Mouse (Mus musculus) cerebellum, postnatal 10 days (tissue): ENCODE measurements around the gene Slc16a3.

ENCODE experiments used
- DNase-seq, 2 experiments: peaks; one replicate each; pipeline ENCODE4 v3.0.0; 2021; ENCODE audit warnings: mixed read lengths in 2 of 2

The Slc16a3 gene

DNA sequence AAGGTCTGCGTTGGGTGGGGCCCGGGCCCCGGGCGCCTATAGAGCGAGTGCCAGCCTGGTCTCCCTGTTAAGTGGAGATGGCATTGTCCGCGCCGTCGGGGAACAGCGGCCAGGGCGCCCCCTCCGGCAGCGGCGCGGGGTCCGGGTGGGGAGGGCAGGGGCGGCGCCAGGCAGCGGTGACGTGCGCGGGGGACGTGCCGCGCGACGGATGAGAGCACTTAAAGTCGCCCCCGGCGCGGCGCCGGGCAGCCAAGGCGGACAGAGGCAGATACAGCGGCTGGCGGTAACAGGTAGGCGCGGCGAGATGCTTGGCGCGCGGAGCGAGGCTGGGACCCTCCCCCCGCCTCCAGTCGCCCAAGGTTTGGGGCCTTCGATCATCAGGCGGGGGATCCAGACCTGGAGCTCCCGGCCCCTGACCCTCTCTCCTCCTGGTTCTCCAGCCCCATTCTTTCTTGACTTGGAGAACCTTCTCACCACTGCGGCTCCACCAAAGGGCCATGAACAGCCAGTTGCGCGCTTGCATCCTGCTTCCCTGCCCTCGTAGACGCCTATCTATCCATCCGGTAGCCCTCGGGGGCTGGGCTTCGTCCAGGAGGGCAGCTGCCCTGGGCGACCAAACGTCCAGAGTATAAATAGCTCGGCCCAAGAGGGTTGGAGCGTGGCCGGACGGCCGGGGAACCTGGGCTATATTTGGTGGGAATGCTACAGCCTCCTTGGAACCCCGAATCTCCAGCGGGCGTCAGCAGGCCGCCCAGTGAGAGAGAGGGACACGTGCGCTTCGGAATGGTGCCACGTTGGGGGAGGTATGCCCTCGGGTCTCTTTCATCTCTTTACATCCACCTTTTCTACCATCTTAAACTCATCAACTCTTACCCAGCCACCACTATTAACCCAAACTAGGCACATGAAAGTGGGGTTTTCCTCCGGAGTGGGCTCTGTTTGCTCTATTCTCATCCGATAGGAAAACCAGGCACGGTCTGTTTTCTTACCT lies 876 bp downstream of the Slc16a3 start:
- peak in 1 of 2 experiments; percentile 39 for DNase-seq

DNA sequence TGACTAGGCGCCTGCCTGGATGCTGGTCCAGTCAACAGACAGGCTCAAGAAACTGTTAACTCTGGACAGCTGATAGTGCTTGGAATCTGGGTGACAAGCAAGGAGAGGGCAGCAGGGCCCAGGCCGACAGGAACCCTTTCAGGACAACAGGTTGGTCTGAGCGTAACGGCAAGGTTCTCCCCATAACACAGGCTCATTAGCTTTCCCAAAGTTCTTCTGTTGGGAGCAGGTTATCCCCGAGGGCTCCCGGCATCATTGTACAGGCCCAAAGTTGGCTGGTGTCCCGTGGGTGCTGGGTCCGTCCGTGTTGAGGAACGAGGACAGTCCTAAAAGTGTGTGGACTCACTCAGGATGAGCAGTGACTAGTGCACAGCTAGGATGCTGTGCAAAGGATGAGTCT lies 1.6 kb downstream of the Slc16a3 start:
- DNase-seq: peak in 1 of 2 experiments; percentile 29

DNA sequence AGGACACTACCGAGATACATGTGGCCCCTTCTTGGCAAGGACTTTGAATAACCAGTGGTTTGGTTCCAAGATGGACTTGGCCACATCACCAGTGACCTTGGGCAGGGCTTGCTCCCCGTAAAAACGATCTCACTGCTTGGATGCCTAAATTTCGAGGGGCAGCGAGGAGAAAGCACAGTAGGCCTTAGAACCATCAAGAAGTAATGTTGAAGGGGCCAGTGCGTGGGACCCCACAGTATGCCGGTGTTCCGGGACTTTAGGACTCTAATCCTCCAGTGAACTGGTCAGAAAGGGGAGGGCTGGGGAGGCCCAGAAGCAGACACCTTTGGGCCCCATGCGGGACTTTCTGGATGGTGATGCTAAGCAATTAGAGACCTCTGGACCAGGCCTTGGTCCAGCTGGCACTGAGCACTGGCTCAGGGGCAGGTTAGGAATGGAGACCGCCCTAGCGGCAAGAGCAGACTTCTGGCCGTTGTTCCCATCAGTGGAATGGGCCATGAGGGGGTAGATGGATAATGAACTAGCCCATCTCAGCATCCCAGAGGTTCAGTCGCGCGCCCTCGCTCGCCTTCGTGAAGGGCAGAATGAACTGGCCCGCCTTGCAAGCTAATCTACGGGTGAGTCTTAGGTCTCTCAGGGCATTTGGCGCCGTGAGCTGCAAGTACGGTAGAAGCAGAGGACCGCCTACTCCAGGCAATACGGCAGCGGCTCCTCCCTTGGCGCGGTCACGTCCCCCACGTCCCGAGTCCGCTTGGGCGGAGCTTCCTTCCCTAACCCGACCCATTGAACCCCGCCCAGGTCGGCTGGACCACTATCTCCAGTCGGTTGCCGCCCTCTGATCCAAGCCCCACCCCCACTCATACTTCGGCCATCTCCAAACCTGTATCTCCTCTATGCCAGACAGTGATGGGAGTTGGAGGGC lies 2.3 kb downstream of the Slc16a3 start:
- peak; percentile 93 to 95 for DNase-seq

DNA sequence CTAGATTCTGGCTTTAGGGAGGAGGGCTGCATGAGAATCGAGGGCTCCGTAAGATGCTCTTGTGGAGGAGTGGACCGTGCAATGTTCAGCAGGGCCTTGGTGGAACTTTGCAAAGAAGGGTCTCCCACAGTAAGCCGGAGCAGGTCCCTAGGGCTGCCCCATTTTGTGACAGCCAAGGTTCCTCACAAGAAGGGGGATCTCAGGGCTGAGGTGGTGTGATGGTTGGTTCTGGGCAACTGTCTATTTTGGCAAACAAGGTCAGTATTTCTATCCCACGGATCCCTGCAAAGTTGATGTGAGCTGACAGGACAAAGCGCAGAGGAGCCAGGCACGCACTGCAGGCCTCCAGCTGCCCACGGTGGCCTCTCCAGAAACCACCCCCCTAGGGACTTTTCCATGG lies 3.0 kb downstream of the Slc16a3 start:
- DNase-seq: peak; percentile 68 to 69

DNA sequence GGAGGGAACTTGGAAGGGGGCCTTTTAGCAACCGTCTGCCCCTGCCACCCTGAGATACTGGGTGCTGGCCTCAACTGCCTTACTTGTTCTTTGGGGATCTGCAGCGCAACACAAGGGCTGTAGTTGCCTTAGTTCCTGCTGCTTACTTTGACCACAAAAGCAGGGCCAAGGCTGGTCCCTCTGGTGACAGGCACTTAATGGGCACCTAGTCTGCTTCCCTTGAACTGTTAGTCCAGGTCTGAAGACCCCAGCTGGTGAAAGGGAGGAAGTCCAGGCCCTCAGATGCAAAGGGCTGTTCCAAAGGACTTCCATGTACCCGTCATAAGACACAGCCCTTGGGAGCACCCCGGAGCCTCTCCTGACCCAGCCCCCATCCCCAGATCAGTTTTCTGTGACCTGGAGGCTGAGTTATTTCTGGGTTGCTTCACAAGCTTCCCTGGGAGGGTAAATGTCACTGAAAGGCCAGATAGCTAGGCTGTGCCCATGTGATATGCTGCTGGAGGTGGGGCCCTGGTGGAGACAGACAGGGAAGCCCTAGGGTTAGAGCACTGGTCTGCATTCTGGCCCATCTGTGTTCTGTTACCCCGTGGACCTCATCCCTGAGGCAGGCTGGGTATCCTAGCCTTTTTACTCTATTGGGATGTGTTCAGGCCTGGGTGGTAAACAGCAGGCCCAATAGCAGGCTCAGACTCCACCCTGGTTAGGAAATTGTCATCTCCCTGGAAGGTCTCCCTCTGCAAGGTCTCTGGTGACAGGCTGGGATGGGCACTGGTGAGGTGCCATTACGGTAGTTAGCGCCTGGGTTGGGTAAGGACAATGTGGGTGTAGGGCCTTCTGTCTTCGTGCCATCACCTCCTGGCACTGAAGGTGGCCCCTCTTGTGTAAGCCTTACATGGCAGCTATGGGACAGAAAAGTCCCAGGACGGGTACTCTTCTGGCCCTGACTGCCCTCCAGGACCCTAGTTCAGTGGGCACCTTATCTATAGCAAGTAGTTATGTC lies 3.8 kb downstream of the Slc16a3 start:
- no peak for DNase-seq

DNA sequence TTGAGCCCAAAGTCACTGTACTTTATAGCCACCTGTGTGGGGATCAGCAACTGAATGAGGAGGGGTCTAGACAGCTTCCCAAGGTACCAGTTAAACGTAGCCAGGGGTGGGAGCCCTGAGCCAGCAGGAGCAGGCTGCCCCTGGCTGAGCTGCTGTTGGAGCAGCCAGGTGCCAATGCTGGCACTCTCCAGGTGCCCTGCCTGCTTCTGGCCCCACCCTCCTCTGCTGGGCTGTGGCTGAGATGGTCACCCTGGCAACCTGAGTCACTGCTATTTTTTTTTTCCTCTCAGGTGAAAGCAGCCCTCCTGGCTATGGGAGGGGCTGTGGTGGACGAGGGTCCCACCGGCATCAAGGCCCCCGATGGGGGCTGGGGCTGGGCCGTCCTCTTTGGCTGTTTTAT lies 6.7 kb downstream of the Slc16a3 start:
- DNase-seq: no peak

DNA sequence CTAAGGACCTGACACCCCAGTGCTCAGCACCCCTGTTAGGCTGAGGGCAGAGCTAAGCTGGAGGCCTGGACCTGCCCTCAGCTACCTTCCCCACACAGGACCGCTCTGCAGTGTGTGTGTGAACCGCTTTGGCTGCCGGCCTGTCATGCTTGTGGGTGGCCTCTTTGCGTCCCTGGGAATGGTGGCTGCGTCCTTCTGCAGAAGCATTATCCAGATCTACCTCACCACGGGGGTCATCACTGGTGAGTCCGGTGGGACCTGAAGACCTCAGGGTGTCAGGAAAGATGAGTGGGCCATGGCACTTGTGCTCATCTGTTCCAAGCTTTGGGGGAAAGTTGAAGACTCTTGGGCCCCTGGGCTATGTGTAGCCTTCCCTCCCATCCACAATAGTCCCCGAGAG lies 7.4 kb downstream of the Slc16a3 start:
- no peak for DNase-seq

DNA sequence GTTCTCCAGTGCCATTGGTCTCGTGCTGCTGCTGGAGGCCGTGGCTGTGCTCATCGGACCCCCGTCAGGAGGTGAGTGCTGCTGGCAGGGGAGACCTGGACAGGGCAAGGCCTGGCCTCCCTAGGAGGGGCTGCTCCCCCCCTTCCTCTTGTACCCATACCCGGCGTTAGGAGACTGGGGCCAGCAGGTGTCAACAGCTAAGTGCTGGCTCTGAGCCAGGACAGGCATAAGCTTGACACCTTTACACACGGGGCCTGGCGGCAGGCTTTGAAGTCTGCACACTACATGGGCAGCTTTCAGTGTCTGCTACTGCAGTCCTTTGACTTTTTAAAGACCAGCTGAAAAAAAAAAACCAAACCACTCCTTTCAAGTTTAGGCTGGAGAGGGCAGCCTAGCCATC lies 8.8 kb downstream of the Slc16a3 start:
- peak; percentile 38 to 42 for DNase-seq

DNA sequence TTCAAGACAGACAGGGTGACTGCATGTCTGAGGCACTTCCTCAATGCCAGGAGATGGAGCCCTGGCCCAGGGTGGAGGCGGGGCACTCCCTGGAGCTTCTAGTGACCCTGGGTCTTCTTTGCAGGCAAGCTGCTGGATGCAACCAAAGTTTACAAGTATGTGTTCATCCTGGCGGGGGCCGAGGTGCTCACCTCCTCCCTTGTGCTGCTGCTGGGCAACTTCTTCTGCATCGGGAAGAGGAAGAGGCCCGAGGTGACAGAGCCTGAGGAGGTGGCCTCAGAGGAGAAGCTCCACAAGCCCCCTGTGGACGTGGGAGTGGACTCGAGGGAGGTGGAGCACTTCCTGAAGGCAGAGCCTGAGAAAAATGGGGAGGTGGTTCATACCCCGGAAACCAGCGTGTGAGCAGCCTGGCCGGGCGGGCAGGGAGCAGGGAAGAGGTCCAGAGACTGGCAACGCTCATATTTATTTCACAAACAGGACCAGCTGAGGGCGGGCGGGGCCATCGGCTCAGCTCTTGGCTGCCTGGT lies 9.5 kb downstream of the Slc16a3 start:
- peak in 1 of 2 experiments; percentile 18 for DNase-seq

DNA sequence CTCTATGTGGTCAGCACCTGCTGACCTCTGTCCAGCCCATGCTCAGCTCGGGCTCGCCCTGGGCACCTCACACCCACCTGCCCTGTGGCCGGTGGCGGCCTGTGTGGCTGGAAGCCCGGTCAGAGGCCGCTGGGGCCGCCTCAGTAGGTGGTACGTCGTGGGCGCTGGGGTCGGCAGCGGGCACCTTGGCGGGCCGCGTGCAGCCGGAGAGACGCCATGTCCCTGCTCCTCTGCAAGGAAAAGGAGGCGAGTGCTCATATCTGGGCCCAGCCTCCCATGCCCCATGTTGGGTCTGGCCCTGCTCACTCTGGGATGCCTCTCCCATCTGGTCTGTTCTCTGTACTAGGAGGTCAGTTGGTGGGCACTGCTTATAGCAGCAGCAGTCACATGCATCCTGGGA lies 10.8 kb downstream of the Slc16a3 start:
- DNase-seq: peak in 1 of 2 experiments; percentile 15

DNA sequence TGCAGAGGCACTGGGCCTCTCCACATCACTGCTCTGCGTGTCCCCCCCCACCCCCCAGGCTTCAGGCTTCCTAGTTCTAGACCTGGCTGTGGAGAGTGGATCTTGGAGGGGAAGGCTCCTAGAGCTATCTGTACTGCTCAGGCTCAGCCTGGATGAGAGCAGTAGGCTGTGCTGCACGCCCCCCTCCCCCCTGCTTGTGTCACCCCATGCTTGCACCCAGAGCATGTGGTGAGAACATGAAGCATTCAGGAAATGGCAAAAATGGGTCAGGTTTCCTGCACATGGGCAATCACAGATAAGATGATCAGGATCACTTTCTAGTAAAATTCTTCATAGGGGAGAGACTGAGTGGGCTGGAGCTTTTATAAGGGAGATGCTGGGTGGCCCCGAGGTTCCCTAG lies 11.3 kb downstream of the Slc16a3 start:
- DNase-seq: no peak

DNA sequence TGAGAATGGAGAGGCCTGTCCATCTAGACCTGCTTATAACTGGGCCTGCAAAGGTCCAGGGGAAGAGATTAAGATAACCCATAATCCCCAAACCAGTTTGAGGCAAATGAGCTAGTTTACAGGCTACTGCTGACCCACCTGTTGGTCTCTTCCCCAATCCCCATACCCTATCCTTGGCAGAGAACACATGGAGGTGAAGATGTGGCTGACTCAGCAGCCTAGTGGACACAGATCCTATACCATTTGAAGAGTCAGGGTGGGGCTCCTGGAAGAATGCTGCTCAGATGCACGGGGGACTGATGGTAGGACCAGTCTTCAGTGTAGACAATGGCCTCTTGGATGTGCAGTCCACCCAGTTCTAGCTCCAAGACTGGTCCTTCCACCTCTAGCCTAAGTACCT lies 12.0 kb downstream of the Slc16a3 start:
- no peak for DNase-seq

DNA sequence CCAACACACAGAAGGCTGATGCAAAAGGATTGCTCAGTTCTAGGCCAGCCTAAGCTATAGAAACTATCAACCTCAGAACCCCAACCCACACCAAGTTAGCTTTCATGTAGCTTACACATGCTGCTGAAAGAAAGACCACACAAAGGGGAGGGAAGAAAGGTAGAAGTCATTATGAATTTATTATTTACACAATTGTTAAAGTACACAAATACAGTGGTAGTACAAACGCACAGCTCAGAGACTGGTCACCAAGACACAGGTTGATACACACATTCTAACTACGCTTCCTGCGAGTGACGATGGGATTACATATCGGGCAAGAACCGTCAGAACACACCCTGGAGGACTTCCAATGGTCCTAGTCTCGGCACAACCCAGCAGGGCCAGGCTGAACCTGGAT lies 13.3 kb downstream of the Slc16a3 start:
- DNase-seq: no peak

DNA sequence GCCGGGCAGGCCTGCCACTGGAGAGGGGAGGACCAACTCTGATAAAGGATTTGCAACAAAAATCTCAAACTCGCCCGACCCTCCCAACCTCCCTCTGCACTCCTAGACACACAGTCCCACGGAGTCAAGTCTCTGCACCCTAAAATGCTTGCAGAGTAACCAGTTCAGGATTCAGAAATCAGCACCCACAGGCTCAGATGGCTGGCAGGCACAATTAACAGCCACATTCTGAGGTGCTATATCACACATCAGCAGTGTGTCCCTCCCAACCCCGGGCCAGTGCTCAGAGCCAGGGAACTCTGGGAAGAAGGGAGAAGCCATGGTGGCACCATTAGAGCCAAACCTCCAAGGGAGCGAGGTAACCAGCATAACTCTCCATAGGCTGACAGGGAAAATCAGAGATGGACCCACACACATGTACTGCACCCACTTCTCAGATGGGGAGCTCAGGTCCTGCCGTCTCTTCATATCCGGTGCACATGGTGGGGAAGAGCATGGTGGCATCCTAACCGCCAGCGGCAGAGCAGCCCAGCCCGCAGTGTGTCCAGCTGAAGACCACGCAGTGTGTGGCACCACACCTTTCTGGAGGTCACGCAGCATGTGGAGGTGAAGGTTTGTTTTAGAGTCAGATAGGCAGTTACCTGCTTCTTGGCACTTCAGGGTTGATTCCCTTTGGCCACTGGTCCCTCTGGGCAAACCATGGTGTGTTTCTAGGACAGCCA lies 13.9 kb downstream of the Slc16a3 start:
- DNase-seq: no peak

DNA sequence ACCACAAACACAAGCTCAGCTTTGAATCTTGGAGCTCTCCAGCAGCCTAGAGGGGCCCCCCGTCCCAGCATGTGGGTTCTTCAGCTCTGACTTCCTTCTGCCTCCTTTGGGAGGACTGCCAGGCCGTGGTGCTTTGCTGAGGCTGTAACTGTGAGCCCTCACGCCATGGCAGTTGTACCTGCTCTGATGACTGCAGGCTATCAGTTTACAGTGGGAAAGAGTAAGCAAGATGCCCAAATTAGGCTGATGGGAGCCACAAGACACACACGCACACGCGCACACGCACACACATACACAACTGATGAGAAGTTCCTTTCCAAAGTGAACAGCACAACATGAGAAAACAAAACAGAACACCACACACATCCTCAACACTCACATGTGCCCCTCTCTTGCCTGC lies 14.6 kb downstream of the Slc16a3 start:
- DNase-seq: peak in 1 of 2 experiments; percentile 16

DNA sequence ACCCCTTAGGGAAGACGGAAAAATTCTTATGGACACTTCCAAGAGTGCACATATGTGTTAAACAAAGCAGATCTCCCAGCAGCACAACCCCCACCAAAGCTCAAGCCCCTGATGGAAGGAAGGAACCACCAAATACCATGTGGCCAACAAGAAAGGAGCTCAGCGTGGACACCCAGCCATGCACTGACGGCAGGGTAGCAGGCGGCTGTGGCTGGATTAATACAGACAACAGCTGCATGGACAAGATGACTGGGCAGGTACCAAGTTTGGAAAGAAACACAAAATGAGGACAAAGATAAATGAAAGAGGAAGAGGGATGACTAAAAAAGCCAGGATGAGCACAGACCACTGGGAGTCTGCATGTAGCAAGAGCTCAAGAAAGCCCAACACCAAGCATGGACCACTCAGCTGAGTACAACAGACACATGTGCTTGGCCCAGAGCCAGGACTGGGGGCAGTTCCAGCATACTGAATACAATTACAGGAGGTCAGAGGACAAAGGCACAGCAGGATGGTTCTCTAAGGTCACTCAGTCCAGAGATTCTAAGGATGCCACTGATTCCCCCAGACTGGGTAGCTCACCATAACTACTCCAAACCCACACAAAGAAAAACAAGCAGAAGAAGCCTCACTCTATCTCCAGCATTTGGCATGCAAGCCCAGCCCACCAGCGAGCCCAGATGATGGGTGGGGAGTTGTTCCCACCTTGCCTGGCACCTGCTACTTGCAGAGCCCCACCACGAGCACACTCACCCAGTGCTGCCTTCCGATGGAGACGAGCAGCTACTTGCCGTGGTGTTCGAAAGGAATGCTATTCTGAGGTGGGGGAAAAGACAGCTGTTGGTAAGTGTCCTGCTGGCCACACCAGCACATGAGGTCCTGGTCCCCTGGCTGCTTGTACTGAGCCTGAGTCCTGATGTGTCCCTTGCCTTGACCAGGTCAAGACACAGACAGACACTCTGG lies 16.2 kb downstream of the Slc16a3 start:
- DNase-seq: peak in 1 of 2 experiments; percentile 45

DNA sequence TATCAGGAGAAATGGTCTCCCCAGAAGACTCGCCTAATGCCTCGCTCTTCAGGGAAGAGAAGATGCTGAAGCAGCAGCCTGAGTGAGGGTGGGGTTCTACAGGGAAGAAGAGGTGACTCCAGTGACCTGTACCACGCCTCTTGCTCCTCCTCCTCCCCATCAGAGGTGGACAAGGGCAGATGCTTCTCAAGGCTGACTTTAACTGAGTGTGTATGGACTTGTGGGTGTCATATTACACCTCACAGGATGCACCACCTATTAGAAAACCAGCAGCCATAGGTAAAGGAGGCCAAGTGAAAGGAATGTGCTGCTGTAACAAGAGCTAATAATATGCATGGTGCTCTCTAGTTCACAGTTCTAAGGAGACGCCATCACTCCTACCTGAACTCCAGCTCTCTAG lies 17.3 kb downstream of the Slc16a3 start:
- DNase-seq: no peak

DNA sequence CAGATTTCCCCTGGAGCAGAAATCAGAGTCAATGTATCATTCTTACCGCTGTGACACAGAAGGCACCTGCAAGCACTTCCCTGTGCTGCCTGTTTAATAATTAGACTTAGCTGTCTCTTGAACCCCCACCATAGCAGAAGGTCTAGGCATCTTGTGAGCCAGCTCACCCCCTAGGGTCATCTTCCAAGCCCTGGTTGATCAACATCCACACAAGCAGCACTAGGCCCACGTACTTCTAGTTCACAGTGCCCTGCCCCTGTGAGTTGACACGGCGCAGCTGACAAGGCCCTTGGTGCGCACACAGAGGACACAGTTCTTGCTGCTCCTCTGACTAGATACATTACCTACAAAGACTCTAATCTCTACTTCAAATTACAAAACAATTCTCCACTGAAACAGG lies 21.5 kb downstream of the Slc16a3 start:
- no peak for DNase-seq

DNA sequence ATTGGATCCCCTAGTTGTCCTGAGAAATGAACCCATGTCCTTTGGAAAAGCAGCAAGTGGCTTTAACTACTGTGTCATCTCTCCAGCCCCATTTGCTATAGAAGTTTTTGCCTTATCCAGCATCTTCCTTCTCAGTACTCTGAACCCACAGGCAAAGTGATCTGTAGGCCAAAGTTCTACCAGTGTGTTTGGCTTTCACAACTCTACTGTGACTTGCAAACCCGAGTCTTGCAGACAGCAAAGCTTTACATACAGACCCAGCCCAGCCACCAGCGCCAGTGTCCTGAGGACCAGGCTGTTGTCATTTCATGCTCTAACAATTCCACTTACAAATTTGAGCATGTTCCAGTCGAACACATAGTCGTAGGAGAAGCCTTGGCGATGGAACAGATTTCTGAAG lies 23.0 kb downstream of the Slc16a3 start:
- no peak for DNase-seq

DNA sequence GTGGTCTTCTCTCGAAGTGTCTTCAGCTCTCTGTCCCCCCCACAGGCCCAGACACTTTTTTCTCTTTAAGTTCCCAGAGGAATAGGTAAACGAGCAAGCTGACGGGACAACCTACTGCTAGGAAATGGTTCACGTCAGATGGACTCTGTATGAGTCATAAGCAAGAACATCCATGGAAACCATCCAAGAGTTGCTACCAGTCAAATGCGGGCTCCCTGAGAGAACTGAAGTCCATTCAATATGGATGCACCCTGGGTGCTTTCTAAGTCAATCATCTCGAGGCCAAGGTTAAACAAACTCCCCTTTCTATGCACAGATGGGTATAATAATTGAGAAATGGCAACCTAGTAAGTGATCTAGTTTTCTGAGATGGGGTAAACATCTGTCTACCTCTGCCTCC lies 25.0 kb downstream of the Slc16a3 start:
- no peak for DNase-seq
